Mouse (Mus musculus): ENCODE data around the gene Laptm4a.

DNA sequence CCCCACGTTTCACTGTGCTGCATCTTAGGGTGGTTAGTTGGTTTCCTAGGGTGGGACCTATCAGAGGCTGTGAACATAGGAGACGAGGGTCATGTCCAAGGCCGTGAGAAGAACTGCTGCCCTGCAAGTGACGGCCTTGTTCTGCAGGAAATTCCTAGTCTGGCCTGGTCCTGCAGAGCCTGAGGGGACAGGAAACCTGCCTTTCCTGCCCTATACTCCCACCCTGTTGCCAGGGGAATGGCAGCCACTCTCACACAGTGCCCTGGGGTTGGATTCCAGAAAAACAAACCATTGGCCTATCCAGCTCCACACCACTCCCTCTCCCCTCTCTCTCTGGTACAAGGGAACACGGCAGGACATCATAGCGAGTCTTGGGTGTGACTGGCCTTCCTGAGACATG, 44.1 kb upstream of the Laptm4a start:
- TF ChIP-seq HCFC1 (IDR thresholded peaks at IDR 0.05; ENCODE audit: borderline replicate concordance, insufficient read depth, low read length) = no peak
- no peak for TF ChIP-seq ZNF384 (IDR thresholded peaks at IDR 0.05; ENCODE audit: low read depth, low read length)
- no peak for TF ChIP-seq ZC3H11A (IDR thresholded peaks at IDR 0.05; ENCODE audit: borderline replicate concordance, low read depth, low read length)
- TF ChIP-seq CHD2 (IDR thresholded peaks at IDR 0.05; ENCODE audit: low read depth, low read length) = no peak
